Mouse (Mus musculus): Measurements from ENCODE around the gene Vmn2r39. TPM values are rescaled to one million over a fixed set of nuclear protein-coding genes. Genes with fewer than 3 reads are reported as not detected.

Gene Vmn2r39
- not detected for polyA plus RNA-seq (2017; shearing (Covaris generic))

GRCm38 (mm10) chr7:9030698-9031097 is at the start of gene Vmn2r39:
TSS of gene Vmn2r39 (minus strand) at chr7:9030798.

Other genes starting within 250 kb of the Vmn2r39 start
- under 1 TPM in 1 of 2 experiments, not detected in 1; 0.14 TPM for gene Vmn2r40, start 99.4 kb downstream of the Vmn2r39 start, polyA plus RNA-seq (2017; shearing (Covaris generic))
- gene Vmn2r38, start 67.1 kb upstream of the Vmn2r39 start, polyA plus RNA-seq (2017; shearing (Covaris generic)) = under 1 TPM in 1 of 2 experiments, not detected in 1; 0.11 TPM
- not detected for gene Vmn2r37, start 192.9 kb upstream of the Vmn2r39 start, polyA plus RNA-seq (2017; shearing (Covaris generic))

Measured in activated CD4-positive, CD25-positive, alpha-beta regulatory T cell (primary cell).